Mouse (Mus musculus) intestine, embryonic 14.5 days (tissue): ENCODE measurements around the gene Tmcc3. TPM values are rescaled to one million over a fixed set of nuclear protein-coding genes. Genes with fewer than 3 reads are reported as not detected.

Experiments used
- ATAC-seq: fragments of 200-750 bp; cut with Nextera tagmentation; replicated peaks from 2 replicates; pipeline ENCODE4 v1.8.0; 2017; ENCODE audit warnings: low read depth, moderate number of reproducible peaks, moderate TSS enrichment, moderate library complexity; ENCODE audit not compliant: low FRiP score, low TSS enrichment
- DNase-seq: peaks from one replicate; pipeline ENCODE4 v3.0.0-alpha.2; 2018; ENCODE audit warnings: low spot score
- H3K27ac ChIP-seq: fragments of 300-500 bp; sonication (generic); 2 replicates; pipeline ENCODE4 v1.5.1; 2014; ENCODE audit warnings: low read depth, mild to moderate bottlenecking, control low read depth
- H3K27me3 ChIP-seq: fragments of 300-500 bp; sonication (generic); replicated peaks from 2 replicates; pipeline ENCODE4 v1.6.1; 2014; ENCODE audit warnings: low read length, control low read depth; ENCODE audit not compliant: control insufficient read depth, insufficient read depth
- H3K36me3 ChIP-seq: fragments of 300-500 bp; sonication (generic); 2 replicates; pipeline ENCODE4 v1.6.1; 2014; ENCODE audit warnings: low read length, control low read depth; ENCODE audit not compliant: control insufficient read depth, insufficient read depth
- H3K4me1 ChIP-seq: fragments of 300-500 bp; sonication (generic); replicated peaks from 2 replicates; pipeline ENCODE4 v1.6.1; 2014; ENCODE audit warnings: low read length, control low read depth, mixed read lengths; ENCODE audit not compliant: control insufficient read depth, insufficient read depth
- H3K4me2 ChIP-seq: fragments of 300-500 bp; sonication (generic); 2 replicates; pipeline ENCODE4 v1.6.1; 2014; ENCODE audit warnings: low read length
- H3K4me3 ChIP-seq: fragments of 300-500 bp; sonication (generic); 2 replicates; pipeline ENCODE4 v1.5.1; 2014; ENCODE audit warnings: low read depth, low read length, control low read depth, mixed read lengths
- H3K9ac ChIP-seq: fragments of 300-500 bp; sonication (generic); 2 replicates; pipeline ENCODE4 v1.6.1; 2014; ENCODE audit warnings: mild to moderate bottlenecking, low read length
- H3K9me3 ChIP-seq: fragments of 300-500 bp; sonication (generic); 2 replicates; pipeline ENCODE4 v1.6.1; 2016; ENCODE audit warnings: low read length, control low read depth; ENCODE audit not compliant: control insufficient read depth
- WGBS: fragments of 180-500 bp; shearing (Covaris S2); extraction: QIAGEN DNeasy Blood & Tissue Kit; methylation state at CpG from one replicate; pipeline ENCODE4 v1.1.7; 2014; 5-methylcytosine and 5-hydroxymethylcytosine counted together
- polyA plus RNA-seq: library from polyadenylated mRNA; unstranded; fragments of >200 nt; fragmentation: Nextera tagmentation; extraction: Ambion mirVana; gene quantifications from 2 replicates; pipeline ENCODE4 v1.2.1, GENCODE M21; 2014

Gene Tmcc3
- polyA plus RNA-seq, 1 experiment from 2014 or later = 10.4 TPM

DNA sequence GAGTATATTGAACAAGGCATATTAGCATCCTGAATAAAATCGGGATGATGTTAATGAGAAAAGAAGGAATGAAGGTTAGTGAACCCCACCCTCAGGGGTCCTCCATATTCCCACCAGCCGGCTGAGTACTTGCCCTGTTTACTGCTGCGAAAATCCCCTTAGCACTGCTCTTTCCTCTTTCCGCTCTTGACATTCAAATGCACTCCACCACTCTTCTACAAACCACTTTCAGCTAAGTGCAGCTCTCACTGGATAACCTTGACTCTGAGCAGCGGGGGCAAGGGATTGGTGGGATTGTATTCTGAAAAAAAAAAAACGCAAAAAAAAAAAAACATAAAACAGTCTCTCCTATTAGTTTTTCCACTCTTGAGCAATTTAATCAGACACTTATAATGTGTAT, 118.8 kb downstream of the Tmcc3 start:
- DNase-seq = no peak
- 76% methylated on average over 6 of the region's 6 CpGs for WGBS

DNA sequence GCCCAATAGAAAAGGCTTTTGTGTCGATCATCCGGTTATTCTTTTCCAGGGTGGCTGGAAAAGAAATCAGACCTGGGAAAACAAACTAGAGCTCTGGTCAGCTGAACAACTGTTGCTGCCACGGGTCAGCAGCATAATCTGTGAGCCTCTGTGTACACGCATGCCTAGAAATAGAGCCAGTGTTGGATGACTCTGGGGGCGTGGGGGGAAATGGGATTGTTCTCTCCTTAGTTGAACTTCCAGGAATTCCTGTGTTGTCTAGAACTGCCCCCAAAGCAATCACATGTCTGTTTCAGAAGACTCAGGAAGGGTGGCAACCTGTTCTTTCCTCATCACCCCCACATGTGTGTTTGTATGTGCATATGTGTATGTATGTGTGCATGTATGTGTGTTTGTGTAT, 121.2 kb downstream of the Tmcc3 start:
- ATAC-seq = no peak
- H3K4me2 ChIP-seq = no peak overlapping the region
- WGBS = 71% methylated on average over 5 of the region's 5 CpGs

More for the DNA sequence above, 118.8 kb downstream of the Tmcc3 start:
- H3K27me3 ChIP-seq = no peaks in the 10 kb centered on the region
- H3K36me3 ChIP-seq = no peaks in the 10 kb centered on the region
- no peak overlapping the region for H3K4me2 ChIP-seq
- no peak for ATAC-seq
- no peak overlapping the region for H3K9ac ChIP-seq
- H3K9me3 ChIP-seq = no peaks in the 10 kb centered on the region
- H3K27ac ChIP-seq = no peak overlapping the region
- H3K4me3 ChIP-seq = no peak overlapping the region
- H3K4me1 ChIP-seq = no peaks in the 10 kb centered on the region; the same call in 1 of the 2 replicates

DNA sequence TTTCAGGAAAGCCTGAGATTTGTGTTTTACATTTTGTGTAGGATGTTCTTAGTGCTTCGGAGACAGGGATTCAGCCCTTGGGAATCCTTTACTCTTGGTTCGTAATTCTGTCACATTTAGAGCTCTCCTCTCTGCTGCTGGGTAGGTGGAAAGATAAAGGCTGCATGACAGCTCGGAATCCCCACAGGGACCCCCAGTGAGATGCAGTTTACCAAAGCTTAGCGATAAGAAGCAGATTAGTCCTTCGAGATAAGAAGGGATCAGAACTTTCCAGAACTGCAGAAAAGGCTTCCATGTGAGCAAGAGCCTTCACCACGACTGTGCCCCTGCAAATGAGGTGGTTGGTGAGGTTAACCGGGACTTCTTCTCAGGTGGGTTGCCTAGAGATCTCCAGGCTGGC, 122.2 kb downstream of the Tmcc3 start:
- Histone ChIP-seq H3K4me2 (no peak overlapping the region), H3K4me1 (no peaks in the 10 kb centered on the region), H3K36me3 (no peaks in the 10 kb centered on the region), H3K9ac (no peak overlapping the region), H3K9me3 (no peaks in the 10 kb centered on the region), H3K27ac (no peak overlapping the region), H3K27me3 (no peaks in the 10 kb centered on the region), H3K4me3 (no peak overlapping the region)
- 35% methylated on average over 7 of the region's 7 CpGs for WGBS
- ATAC-seq = no peak
- DNase-seq = no peak

More for the DNA sequence above, 121.2 kb downstream of the Tmcc3 start:
- Histone ChIP-seq H3K36me3 (no peaks in the 10 kb centered on the region), H3K9me3 (no peaks in the 10 kb centered on the region), H3K4me1 (no peaks in the 10 kb centered on the region), H3K4me3 (no peak overlapping the region), H3K9ac (no peak overlapping the region), H3K27me3 (no peaks in the 10 kb centered on the region), H3K27ac (no peak overlapping the region)
- no peak for DNase-seq

DNA sequence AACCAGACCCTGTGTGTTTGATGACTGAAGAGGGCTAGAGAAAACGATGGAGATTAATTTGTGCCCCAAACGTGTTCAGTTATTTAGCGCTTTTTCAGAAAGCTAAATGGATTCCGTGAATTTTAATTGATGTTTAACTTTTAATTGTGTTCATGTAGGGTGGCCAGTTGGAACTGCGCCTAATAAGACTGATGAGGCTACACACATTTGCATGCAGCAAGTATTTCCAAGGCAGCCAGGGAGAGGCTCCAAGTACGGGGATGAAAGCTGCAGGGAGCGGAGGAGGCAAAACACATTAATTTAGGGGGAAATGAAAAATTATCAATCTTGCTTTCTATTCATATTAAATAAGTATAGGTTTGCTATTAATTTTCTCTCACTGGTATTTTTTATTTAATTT, 131.0 kb downstream of the Tmcc3 start:
- Histone ChIP-seq H3K4me3 (no peak overlapping the region), H3K27ac (no peak overlapping the region), H3K36me3 (no peaks in the 10 kb centered on the region), H3K9me3 (no peaks in the 10 kb centered on the region), H3K4me2 (no peak overlapping the region), H3K27me3 (no peaks in the 10 kb centered on the region), H3K9ac (no peak overlapping the region), H3K4me1 (no peaks in the 10 kb centered on the region)
- no peak for DNase-seq
- ATAC-seq = no peak
- WGBS = 69% methylated on average over 7 of the region's 7 CpGs

DNA sequence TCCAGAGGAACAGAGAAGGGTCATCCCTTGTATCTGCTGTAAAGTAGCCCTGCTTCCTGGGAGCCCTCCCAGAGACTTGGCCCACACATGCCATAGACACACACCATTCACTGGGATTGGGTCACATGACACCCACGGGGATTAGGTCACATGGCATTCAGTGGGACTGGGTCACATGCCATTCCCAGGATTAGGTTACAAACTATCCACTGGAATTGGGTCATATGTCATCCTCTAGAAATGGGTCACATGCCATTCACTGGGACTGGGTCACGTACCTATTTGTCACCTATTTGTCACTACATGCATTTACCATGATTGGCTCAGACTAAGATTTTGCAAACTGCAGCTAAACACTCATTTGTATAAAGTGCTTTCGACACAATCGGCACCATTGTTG, 131.7 kb downstream of the Tmcc3 start:
- H3K27me3 ChIP-seq = no peaks in the 10 kb centered on the region
- WGBS = 90% methylated on average over 4 of the region's 4 CpGs
- H3K36me3 ChIP-seq = no peaks in the 10 kb centered on the region
- H3K9ac ChIP-seq = no peak overlapping the region
- DNase-seq (no peak), ATAC-seq (no peak)
- H3K4me3 ChIP-seq = no peak overlapping the region
- H3K27ac ChIP-seq = no peak overlapping the region
- no peaks in the 10 kb centered on the region for H3K4me1 ChIP-seq
- no peak overlapping the region for H3K4me2 ChIP-seq
- H3K9me3 ChIP-seq = no peaks in the 10 kb centered on the region

DNA sequence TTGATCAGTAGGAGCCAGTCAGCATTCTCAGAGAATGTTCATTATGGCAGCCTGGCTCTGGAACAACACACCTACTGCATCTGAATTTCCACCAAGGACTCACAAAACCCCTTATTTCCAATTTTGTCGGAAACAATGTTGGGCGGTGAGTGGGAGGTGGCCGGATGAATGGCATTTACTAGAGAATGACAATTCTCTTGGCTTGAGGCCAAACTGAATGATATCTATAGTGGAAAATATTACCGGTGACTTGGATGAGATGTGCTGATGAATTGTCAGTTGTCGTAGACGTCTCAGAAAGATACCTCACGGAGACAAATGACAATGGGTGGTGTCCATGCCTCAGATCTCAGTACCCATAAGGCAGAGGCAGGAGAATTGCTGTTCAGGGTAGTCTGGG, 133.4 kb downstream of the Tmcc3 start:
- DNase-seq (no peak), ATAC-seq (no peak)
- WGBS = 92% methylated on average over 7 of the region's 7 CpGs
- no peak overlapping the region for H3K9ac ChIP-seq
- H3K9me3 ChIP-seq = no peaks in the 10 kb centered on the region
- H3K4me2 ChIP-seq = no peak overlapping the region
- no peaks in the 10 kb centered on the region for H3K27me3 ChIP-seq
- peaks cover 10% of the 10 kb centered on the region; the same call in 1 of the 2 replicates for H3K4me1 ChIP-seq
- no peaks in the 10 kb centered on the region for H3K36me3 ChIP-seq
- no peak overlapping the region for H3K27ac ChIP-seq
- no peak overlapping the region for H3K4me3 ChIP-seq

DNA sequence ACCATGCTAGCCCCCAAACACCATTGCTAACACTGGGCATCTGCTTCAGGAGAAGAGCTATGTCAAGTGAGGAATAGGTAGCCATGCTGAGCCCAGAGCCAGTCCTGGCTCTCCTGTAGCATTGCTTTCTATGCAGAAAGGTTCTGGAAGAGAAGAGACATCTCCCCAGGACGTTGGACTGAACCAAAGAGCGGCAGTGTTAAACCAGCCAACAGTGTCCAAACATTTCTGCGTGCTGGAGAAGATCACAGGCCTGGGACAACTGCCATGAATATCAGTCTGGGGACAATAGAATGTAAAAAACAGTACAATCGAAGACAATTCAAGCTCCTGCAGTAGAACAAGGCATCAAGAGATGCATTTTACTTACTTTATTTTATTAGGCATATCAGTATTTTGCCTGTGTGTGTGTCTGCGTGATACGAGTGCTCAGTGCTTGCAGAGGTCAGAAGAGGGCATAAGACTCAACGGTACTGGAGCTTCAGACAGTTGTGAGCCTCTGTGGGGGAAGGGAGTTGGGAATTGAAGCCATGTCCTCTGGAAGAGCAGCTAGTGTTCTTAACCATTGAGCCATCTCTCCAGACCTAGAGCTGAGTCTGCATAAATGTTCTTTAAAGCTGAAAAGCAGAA, 134.7 kb downstream of the Tmcc3 start:
- WGBS = 62% methylated on average over 7 of the region's 7 CpGs
- Histone ChIP-seq H3K4me3 (no peak overlapping the region), H3K27me3 (no peaks in the 10 kb centered on the region), H3K27ac (no peak overlapping the region), H3K9me3 (no peaks in the 10 kb centered on the region), H3K9ac (no peak overlapping the region), H3K4me2 (no peak overlapping the region), H3K4me1 (peaks cover 13% of the 10 kb centered on the region; the same call in 1 of the 2 replicates), H3K36me3 (no peaks in the 10 kb centered on the region)
- no peak for ATAC-seq
- no peak for DNase-seq

DNA sequence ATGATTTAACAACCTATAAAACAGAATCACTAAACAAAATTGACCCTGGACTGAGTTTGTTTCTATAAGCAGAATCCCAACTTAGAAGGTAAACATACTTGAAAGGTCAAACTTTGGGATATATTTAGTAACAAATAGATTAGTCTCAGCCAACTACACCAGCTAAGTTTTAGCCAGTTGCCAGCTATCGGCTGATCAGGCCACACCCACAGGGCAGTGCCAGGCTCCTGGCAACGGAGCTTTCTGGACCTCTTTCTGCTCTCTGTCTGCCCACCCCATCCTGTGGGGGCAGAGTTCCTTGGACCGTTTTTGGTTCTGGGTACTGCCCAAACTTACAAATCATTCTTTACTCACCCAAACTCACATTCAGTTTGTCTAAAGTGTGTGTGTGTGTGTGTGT, 137.9 kb downstream of the Tmcc3 start:
- Histone ChIP-seq H3K27me3 (no peaks in the 10 kb centered on the region), H3K9me3 (no peaks in the 10 kb centered on the region), H3K4me1 (peaks cover 13% of the 10 kb centered on the region; the same call in 1 of the 2 replicates), H3K27ac (no peak overlapping the region), H3K9ac (no peak overlapping the region), H3K4me2 (no peak overlapping the region), H3K4me3 (no peak overlapping the region), H3K36me3 (no peaks in the 10 kb centered on the region)
- no peak for DNase-seq
- WGBS = 32% methylated on average over 3 of the region's 3 CpGs
- ATAC-seq = no peak

DNA sequence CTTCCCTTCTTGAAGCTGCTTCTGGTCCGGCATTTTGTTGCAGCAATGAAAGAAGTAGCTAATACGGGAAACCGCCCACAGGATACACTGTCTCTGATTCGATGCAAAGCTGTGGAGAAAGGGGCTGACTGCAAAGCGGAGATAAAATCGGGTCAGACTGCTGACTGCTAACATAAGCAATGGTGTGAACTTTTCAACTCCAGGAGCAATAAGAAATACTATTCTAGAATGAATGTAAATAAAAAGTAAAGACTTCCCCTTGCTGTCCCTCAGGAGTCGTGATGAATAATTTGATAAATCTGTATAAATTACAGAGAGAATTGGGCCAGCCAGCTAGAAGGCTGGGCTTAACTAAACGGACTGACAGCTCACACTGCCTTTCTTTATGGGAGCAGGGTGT, 139.0 kb downstream of the Tmcc3 start:
- 27% methylated on average over 8 of the region's 8 CpGs for WGBS
- no peak overlapping the region for H3K9ac ChIP-seq
- H3K4me1 ChIP-seq = peaks cover 13% of the 10 kb centered on the region; the same call in 1 of the 2 replicates
- H3K27me3 ChIP-seq = no peaks in the 10 kb centered on the region
- no peak overlapping the region for H3K27ac ChIP-seq
- no peak overlapping the region for H3K4me3 ChIP-seq
- no peaks in the 10 kb centered on the region for H3K9me3 ChIP-seq
- ATAC-seq (no peak), DNase-seq (no peak)
- no peak overlapping the region for H3K4me2 ChIP-seq
- H3K36me3 ChIP-seq = no peaks in the 10 kb centered on the region
